Mouse (Mus musculus): ENCODE data around the gene Tlk1.
"Not testable (repeated sequence)": the region's sequence is repeated elsewhere in the genome, so short reads cannot be mapped to it uniquely, and the experiment has no call there.

Tlk1 gene

DNA sequence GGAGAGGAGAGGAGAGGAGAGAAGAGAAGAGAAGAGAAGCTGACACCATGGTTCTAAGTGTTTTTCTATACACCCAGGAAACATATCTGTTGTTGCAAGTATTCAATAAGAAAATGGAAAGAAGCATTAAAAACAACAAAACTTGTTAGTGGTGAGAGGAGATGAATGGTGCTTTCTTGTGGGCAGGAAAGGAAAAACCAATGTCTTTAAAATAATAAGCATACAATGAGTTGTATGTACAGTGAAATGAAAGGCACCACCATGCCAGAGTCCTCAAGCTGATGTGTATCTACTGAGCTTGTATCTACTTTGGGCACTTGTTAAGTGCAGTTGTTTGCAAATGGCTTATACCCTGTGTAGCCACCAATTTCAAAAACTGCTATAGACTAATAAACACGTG, 7.7 kb upstream of the Tlk1 start:
- no peak for DNase-seq (ENCODE audit: low spot score in 2 of 2)

DNA sequence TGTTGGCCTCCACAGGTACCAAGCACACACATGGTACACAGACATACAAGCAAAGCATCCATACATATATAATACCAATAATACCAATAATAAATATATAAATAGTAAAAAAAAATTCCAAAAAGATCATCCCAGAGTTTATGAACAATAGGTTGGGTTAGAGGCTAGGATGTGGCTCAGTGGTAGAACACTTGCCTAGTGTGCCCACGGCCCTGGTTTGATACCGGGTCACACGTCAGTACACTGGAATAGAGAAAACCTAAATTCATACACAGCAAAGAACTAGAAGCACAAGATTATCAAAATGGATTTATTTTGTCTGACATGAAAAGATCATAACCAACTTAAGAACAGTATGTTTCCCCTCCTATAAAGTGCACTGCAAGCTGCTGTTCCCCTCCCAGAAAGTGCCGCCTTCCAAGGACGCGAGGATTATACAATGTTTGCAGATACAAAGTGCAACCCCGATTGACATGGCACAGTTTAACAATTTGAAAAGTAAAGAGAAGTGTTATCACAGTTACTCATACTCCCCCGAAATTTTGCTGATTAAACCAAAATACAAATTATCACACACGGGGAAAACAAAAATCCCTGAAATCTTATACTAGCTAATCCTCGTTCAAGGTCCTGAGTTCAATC, 6.3 kb upstream of the Tlk1 start:
- no peak for DNase-seq (ENCODE audit: low spot score in 2 of 2)

DNA sequence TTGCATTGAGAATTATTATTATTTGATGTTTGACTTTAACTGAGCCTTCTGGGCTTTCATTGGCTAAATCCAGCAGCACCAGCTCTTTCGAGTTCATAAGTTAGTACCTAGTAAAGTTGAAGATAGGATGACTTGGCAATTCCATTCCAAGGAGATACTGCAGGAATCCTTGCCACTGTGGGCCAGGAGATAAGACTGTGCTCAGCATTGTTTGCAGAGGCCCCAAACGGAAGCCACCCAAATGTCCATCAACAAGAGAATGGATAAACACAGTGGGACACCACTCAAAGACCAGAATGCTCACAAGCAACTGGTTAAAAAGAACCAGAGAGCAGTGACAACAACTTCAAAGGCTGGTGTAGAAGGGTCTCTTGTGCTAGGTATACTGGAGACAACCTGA, 5.2 kb upstream of the Tlk1 start:
- DNase-seq (ENCODE audit: low spot score in 2 of 2): no peak

DNA sequence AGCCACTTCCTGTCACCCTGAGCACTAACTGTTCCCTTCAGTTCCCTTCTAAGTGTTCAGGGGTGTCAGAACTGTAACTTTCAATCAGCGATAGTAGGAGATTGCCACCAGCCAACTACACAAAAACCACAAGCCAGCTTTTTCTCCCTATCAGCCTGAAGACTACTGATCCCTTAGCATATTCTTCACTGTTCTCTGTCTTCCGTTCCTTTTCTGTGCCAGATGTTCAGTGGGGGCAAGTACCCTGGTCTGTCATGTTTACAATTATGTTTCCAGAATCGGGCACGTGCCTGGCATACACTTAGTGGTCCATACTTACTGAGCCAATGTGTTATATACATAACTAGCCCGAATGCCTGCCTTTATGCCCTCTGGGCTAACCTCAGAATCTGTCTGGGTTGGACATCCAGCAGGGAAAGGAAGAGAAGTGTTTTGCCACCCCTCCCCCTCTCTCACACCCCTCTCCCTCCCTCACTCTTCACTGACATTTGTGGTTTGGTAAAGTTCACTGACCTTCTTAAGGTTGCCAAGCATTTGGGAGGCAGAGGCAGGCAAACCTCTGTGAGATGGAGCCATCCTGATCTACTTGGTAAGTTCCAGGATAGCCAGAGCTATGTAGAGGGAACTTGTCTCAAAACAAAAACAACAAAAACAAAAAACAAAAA, 4.5 kb upstream of the Tlk1 start:
- DNase-seq (ENCODE audit: low spot score in 2 of 2): no peak

DNA sequence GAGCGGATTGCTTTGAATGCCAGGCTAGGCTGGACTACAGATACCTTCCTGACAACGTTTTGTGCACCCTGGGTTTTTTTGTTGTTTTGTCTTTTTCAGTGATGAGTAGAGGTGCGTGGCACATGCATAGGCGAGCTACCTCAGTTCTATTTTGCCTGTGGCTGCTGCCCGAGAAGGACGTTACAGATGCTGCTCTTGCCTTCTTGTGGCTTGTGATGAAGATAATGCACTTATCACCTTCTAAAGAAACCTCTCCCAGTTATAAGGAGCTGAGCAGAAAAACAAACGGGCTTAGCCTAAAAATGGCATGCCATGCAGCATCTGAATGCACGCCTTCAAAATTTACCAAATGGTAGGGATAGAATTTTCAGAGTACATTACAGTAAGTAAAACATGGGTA, 2.3 kb upstream of the Tlk1 start:
- no peak for DNase-seq (ENCODE audit: low spot score in 2 of 2)

DNA sequence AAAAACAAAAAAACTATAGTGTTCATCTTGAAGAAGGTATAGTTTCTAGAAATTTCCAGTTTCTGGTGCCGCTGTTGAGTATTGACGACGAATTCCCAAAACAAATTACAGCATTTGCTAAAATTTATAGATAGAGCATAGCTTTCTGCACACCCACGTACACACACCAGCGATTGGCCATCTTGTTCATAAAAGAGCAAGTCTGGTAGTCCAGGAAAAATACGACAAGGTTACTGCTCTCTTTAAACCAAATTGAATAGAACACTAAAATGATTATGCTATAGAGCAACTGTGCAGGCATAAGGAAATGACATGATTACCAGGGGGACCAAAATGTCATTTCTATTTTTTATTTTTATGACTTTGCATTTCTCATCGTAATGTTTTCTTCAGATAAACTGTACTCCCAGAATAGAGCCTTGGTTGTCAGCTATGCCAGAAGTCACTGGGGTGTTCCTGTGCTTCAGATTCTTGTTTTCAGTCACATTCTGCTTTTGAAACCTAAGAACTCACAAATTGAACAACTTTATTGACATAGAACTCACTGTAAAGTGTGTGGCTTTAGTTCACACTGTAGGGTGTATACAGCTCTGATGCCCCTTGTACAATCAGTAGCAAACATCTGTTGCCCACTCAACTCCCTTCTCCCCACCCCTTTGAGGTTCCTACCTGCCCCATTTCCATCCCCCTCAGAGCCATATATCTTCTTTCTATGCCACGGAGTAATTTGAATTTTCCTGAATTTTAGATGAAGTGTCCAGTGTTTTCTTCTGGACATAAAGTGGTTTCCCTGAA, 1.1 kb upstream of the Tlk1 start:
- DNase-seq (ENCODE audit: low spot score in 2 of 2): no peak

DNA sequence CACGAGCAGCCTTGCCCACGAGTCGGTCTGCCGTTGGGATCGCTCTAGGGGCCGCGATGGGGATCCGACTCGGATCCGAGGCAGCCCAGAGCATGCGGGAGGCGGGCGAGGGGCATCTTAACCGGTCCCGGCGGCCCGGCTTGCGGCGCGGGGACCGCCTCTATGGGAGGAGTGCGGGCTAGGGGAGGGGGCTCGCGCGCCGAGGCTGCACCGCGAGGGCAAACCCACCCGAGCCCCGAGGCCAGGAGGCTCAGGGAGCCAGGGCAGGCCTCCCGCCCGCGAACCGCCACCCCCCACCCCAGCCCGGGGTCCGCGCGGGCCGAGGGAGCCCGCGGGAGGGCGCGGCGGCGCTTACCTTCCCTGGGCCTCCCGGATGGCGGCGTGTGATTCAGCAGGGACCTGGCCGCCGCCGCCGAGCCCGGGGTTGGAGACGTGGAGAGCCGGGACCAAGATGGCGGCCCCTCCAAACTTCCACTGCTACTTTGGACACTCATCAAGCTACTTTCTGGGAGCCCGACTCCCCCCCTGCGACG, 624 bp downstream of the Tlk1 start:
- DNase-seq (ENCODE audit: low spot score in 2 of 2): peak; percentile 71

DNA sequence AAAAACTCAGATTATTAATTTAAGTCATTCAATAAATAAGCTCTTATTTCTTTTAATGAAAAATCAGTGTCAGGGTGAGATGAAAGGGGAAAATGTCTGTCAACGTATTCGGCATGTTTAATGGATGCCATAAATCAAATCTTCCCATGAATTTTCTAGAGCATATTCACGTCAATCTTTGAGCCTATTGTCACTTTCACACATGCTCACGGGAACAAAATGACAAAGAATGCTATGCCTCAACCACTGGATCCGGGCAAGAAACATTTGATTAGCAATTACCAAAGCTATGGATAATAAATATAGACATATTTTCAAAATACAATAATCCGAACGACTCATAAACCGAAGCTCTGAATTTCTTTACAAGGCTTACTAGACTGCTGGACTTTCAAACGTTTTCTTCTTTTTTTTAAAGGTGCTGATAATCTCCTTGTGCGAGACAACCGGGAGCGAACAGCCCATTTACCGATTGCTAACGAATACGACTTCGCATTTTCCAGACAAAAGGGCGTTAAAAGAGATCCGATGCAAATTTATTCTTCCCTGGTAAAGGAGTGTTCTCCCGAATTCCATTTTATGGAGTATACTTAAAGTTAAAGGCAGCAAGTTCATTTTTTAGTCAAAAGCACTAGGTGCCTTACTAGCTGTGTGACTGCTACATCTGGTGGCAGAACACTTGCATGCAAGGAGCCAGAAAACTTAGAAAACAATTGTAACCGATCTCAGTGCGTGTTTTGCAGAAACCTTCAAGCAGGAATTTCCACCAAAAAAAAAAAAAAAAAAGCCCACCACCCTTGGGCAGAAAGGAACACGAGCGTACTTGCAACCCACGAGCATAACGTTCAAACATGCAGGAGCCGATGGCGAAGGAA, 1.4 kb downstream of the Tlk1 start:
- no peak for DNase-seq (ENCODE audit: low spot score in 2 of 2)

DNA sequence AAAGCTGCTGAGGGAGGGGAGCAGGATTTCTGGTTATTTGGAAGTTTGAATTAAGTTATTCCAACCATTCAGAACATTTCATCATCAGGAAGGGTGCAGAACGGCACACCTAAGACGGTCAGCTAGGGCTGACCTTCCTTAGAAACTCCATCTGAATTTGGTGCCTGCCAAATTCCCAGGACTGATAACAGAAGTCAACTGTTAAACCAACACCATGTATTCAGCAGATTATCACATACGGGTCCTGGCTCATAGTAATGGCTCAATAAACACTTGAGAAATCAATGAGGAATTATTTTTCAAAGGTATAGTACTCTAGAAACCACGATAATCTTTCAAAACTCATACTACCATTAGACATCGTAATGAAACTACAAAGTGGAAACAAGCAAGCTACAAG, 2.1 kb downstream of the Tlk1 start:
- no peak for DNase-seq (ENCODE audit: low spot score in 2 of 2)

DNA sequence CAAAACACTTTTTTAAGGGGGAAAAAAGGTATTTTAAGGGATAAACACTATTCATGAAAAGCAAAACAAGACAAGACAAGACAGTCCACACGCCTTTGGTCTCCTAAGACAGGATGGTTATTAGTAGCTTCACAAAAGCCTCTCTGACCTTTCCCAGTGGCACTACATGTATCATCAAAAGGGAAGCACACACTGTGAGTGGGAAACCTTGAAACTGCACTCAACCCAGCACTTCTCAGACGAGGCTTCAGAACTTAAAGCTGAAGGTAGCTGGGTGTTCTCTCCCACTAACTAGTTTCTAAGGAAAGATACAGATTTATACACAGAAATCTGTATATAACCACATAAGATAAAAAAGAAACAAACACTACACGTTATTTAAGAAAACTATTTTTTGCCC, 8.6 kb downstream of the Tlk1 start:
- no peak for DNase-seq (ENCODE audit: low spot score in 2 of 2)

DNA sequence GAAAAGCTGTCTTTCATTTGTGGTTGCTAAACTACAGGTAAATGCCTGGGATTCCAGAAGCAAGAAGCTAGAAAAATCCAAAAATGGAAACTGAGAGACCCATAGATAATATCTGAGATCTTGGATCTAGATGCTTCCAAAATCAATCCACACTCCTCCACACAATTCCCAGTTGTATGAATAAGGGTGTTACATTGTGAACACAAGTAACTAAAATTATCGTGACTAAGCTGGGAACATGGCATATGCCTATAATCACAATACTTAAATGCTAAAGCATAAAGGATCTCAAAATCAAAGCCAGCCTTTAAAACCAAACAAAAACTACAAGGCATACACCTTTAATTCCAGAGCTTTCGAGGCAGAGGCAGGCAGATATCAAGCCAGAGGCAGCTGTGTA, 9.5 kb downstream of the Tlk1 start:
- no peak for DNase-seq (ENCODE audit: low spot score in 2 of 2)

DNA sequence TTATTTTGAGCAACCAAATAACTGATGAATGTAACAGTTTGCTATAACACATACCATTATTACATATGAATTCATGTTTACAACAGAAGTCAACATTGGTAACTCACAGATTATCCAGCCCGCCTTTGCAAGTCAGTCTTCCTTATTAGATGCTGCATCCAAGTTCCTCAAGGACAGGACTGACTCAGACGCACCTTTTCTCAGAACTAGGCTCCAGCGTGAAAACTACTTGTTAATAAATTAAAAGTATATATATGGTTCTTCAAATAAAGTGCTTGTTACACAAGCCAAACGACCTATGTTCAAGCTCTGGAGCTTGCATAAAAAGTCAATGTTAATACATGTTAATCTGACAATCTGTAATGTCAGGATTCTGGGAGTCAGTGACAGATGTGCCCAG, 11.9 kb downstream of the Tlk1 start:
- no peak for DNase-seq (ENCODE audit: low spot score in 2 of 2)

DNA sequence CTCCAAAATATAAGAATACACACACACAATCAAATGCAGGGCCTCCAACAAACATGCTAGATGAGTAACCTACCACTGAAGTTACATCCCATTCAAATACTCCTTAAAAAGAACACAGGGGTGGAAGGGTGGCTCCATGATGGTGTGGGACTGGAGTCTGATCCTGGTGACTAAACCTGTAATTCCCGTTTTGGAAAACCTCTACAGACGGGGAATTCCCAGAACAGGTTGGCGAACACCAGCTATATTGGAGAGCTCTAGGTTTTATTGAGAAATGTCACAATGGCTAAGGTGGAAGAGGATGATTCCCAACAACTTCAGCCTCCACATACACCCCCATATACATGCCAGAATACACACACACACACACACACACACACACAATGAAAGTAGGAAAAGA, 14.1 kb downstream of the Tlk1 start:
- DNase-seq (ENCODE audit: low spot score in 2 of 2): no peak

DNA sequence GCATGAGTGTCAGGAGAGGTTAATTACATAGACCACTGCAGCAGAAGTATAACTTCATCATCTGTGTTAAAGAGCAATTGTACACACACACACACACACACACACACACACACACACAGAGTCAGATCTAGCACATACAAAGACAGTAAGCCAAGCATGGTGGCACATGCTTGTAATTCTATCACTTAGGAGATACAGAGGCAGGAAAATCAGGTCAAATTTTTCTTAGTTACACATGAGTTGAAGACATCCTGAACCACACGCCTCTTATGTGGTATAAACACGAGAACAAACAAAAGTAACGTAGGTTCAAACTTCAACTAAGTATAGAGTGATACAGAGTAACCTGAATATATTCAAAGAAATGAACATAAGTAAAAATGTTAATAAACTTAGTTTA, 15.6 kb downstream of the Tlk1 start:
- no peak for DNase-seq (ENCODE audit: low spot score in 2 of 2)

DNA sequence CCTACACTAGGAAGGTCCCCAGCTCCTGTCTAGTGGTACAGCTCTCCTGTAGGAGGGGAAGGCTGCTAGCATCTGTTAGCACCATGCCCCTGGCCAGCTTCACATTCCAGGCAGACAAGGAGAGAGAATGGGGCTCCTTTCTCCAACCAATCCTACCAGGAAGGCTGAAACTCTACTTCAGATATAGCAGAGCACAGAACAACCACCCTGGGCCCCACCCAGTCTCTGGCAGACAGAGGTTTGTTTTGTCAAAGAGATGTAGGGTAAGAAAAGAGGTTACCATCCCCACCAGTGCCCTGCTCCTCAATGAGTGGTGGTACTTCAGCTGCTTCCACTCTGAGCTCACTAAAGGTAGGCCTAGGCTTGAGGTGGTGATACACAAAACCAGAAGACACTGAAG, 16.8 kb downstream of the Tlk1 start:
- DNase-seq (ENCODE audit: low spot score in 2 of 2): no peak

DNA sequence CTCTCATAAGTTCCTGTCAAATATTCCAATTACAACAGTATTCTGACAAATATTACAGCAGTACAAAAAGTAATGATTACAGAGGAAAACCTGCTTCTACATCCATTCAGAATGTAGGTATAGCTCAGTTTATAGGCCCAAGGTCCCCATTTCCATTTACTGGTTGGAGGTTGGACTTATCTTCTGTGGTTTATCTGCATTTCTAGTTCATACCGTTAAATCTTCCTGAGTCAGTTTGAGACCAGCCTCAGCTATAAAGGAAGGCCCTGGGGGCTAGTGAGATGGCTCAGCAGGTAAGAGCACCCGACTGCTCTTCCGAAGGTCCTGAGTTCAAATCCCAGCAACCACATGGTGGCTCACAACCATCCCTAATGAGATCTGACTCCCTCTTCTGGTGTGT, 17.9 kb downstream of the Tlk1 start:
- DNase-seq (ENCODE audit: low spot score in 2 of 2): not testable (repeated sequence)

DNA sequence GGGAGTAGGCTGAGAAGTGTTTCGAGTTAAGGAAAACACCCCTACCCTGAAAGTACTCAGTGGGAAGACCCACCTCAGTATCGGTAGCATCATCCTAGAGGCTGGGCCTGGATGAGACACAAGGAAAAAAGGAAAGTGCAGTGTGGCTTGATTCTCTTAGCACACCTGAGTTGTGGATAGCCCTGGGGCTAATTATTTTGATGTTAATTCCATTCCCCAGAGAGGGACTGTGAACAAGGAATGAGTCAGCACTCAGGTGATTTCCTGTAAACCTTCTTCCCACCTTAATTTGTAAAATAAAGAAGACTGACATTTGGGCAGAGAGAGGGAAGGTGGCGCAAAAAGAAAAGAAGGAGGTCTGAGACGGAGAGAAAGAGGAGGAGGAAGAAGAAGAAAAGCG, 19.5 kb downstream of the Tlk1 start:
- DNase-seq (ENCODE audit: low spot score in 2 of 2): no peak

DNA sequence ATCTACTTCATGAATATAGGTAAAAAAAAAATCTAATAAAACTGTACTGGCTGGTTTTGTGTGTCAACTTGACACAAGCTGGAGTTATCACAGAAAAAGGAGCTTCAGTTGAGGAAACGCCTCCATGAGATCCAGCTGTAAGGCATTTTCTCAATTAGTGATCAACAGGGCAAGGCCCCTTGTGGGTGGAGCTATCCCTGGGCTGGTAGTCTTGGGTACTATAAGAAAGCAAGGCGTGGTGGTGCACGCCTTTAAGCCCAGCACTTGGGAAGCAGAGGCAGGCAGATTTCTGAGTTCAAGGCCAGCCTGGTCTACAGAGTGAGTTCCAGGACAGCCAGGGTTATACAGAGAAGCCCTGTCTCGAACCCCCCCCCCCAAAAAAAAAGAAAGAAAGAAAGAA, 21.8 kb downstream of the Tlk1 start:
- DNase-seq (ENCODE audit: low spot score in 2 of 2): not testable (repeated sequence)

DNA sequence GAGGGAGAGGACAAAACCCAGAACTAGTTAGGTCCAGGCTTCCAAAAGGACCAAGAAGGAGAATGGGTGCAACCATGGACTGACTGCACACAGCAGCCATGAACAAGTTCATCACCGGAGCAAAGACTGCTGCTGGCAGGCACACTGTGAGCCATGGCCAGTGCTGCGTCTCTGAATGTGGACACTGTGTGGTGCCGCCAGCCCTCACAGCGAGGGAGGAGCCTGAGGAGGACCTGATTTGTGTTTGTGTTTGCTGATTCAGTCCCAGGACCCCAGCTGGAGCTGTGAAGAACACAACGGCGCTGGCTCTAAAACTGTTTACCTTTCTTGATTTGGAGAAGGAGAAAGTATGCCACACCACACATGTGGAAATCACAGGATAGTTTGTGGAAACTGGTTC, 22.9 kb downstream of the Tlk1 start:
- DNase-seq (ENCODE audit: low spot score in 2 of 2): no peak

DNA sequence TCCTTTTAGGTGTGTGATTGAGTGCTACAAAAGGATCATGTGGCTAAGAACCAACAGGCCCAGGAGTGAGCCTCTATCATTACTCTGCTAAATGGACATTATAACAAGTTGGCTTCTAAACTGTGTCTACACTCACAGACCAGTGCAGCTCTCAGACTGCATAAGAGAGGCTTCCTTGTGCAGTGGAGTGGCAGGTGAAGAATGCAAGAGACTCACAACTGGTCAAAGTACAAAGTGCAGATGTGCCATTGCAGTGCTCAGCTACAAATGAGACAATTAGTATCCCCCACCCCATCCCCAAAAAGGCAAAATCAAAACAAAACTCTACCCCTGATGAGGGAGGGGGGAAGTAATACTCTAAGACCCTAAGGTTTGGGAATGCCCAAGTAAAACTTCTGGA, 24.0 kb downstream of the Tlk1 start:
- DNase-seq (ENCODE audit: low spot score in 2 of 2): no peak

DNA sequence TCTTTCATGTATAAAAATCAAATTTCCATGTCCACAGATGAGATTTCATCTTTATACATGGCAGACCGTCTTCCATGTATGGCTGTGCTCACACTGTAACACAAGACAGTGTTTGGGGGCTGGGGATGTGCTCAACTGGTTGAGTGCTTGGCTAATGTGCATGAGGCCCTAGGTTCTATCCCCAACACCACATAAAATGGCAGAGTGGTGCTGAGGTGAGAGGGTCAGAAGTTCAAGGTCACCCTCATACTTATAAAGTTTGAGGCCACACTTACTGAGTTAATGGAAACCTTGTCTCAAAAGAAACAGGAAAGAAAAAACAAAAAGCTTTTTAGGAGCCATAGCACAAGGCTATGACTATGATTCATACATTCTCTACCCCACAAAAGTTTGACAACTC, 25.1 kb downstream of the Tlk1 start:
- no peak for DNase-seq (ENCODE audit: low spot score in 2 of 2)

DNA sequence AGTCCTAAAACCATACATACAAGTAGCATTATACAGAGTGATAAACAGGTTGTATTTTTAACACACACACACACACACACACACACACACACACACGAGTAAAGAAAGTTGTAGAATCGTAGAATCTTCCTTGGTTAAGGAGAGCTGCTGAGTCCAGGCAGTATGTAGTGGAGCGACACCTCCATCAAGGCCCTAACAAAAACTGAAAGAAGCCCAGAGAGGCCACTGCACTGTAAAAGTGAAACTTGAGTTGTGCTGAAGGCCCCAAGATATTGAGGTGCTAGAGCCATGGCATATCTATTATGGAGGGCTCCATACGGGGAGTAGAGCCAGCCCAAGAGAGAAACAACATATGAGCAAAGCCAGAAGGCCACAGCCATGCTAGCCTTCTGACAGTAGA, 32.3 kb downstream of the Tlk1 start:
- no peak for DNase-seq (ENCODE audit: low spot score in 2 of 2)

All from urinary bladder, postnatal 4 days (tissue).